Mouse (Mus musculus): ENCODE measurements around the gene Insc.

DNA sequence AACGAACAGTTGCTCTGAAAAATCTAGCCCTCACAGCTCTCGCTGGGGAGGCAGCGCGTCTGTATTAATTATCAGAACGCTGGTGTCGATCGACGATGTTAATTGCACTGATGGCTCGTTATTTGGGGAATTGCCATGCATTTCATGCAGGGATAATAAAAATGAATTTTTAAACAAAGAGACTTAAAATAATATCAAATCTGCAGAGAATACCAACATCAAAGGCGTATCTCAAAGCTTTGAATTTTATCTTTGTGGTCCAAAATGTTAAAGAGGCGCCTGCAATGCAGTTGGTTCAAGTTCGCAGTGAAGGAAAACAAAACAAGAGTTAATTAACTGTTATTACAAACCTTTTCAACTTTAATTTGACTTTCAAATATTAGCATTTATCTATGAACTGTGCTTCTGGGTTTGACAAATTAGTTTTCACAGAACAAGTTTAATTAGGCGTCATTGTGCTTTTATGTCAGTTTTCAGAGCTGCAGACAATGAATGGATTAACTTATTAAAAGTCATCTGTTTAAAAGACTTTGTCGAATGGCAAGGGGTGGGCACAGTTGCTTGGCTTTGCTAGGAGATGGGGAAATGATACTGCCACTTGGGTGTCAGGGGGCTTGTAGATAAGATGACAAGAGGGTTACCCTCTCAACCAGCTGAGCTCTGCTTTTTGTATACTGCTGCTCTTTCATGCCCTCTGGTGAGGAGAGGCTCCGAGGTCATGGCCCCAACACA lies 153.6 kb downstream of the Insc start:
- no peak for TF ChIP-seq CTCF (IDR thresholded peaks at IDR 0.05)
- TF ChIP-seq POLR2A (IDR thresholded peaks at IDR 0.05; ENCODE audit: insufficient read depth, low read depth, low read length): no peak

All from heart, adult 2 months (tissue).